Mouse (Mus musculus) fat pad, adult 2 months (tissue): Measurements from ENCODE around the gene Yrdc.
A peak's percentile ranks its signal among the peaks of the same experiment; 100 is the strongest.

Source experiments
- DNase-seq: peaks from one replicate; pipeline ENCODE4 v3.0.0-alpha.2; 2011; ENCODE audit warnings: low read depth, low spot score; ENCODE audit errors: extremely low read depth

Gene Yrdc

GRCm38 (mm10) chr4:124850261-124850913 is at the start of gene Yrdc:
Gene Yrdc, plus strand, starts transcription at chr4:124850679.
- DNase-seq, result no peak

GRCm38 (mm10) chr4:124801552-124802308 is 48.7 kb upstream of the Yrdc start, which contains the start of gene Mtf1:
Gene Mtf1, plus strand, starts transcription at chr4:124802104.
- no peak for DNase-seq

DNA sequence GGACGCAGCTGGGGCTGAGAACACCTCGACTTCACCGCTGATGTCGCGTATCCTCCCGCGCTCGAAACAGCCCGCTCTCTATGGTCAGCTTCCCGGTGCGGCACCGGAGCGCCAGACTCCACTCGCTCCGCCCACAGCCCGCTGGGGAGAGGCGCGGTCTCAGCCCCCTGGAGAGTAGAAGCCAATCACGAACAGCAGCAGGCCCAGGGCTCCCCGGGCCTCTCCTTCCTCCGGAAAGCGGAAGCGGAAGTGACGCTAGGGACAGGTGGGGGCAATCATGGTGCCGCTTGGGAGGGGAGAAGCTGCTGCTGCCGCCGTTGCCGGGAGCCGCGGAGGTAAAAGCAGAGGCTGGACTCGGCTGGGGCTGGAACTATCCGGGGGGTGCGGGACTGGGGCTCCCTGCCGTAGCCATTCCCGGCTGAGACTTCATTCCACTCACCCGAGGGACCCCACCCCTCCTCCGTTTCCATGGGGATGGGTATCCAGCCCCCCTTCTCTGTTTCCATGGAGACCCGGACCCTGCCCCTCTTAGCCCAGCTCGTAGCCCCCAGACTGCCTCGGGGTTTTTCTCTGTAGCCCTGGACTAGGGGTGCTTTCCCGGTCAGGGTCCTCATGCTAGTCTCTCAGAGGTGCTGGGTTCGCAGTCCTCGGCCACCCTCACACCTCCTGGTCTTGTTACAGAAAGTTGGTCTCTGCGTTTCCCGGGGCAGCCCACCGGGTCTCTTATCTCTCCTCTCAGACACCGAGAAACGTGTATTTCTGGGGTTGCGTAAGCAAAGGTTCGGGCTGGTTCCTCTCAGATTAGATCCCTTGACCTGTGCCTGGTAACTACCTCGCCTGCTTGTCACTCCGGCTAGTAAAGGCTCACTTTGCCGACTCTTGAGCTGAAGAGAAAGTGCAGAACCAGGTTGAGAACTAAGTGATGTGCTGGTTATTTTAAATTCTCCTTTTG is 47.9 kb upstream of the Yrdc start:
- DNase-seq, result no peak

GRCm38 (mm10) chr4:124803406-124803805 is 47.1 kb upstream of the Yrdc start:
- DNase-seq, result no peak

DNA sequence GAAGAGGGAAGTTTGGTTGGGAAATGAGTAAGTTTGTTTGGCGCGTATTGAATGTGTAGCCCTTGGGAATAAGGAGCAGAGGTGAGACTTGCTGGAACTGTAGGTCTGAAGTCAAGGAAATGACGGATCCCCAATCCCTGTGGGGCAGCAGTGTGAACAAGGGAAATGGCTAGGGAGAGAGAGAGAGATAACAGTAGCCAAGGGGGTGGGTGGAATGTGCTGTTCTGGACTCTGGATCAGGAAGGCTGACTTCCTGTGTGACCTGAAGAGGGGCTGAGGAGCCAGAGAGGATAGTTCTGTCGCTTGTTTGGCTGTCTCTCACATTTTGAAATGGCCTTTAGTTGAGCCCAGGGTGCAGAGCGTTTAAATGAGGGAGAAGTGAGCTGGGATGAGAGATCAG is 42.0 kb upstream of the Yrdc start:
- no peak for DNase-seq

- DNase-seq, result no peak
Measured at GRCm38 (mm10) chr4:124809136-124809883, 41.2 kb upstream of the Yrdc start.

- DNase-seq, result peak; percentile 71
Measured at GRCm38 (mm10) chr4:124810056-124810455, 40.4 kb upstream of the Yrdc start.

DNA sequence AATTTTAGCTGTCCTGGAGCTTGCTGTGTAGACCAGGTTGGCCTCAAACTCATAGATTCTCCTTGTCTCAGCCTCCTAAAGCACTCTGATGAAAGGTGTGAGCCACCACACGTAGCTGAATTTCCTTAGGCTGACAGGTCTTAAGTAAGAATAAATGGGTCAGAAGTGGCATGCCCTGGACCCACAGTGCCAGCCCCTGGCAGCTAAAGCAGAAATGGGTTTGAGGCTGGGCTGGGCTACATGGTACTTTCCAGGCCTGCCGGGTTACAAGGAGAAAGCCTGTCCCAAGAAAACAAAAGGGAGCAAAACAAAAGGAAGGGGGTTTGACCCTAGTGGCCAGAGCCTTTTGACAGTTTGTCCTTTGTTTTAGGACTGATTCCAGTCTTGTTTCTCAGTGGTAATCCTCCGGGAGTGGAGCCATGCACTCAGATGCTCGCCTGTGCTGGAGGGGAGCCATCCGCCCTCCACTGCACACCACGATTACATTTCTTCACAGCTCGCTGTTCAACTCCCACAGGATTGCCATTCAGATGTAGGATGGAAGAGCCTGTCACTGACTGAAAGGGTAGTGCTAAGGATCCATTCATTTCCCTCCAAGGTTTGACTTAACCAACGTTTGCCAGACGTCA is 39.0 kb upstream of the Yrdc start:
- peak; percentile 66 for DNase-seq

- no peak for DNase-seq
Measured at GRCm38 (mm10) chr4:124815901-124816300, 34.6 kb upstream of the Yrdc start.

- DNase-seq, result no peak
Measured at GRCm38 (mm10) chr4:124817803-124818202, 32.7 kb upstream of the Yrdc start.

DNA sequence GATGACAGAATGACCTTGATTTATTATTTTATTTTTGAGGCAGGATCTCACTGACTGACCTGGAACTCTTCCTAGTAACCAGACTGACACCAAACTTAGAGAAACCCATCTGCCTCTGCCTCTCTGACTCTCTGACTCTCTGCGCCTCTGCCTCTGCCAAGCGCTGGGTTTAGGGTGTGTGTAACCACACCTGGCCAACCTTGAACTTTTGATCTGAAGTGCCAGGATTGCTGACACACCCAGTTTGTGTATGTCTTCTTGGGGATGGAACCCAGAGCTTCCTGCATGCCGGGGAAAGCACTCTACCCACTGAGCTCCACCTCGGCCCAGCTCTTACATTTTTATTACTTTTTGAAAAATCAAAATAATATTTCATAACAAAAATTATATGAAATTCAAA is 31.6 kb upstream of the Yrdc start:
- no peak for DNase-seq

DNA sequence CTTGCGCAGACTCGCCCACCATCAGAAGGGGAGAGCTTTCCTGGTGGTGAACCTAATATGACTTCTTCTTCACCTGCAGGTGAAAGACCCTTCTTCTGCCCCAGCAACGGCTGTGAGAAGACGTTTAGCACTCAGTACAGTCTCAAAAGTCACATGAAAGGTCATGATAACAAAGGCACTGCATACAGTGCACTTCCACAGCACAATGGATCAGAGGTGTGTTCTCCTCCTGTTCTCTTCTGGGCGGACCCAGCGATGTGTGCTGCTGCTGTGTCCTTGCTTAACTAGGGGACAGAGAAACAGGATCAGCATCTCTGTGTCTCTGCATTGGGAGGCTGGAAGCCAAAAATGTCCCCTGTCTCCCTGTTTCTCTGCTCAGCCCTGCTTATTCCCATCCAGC is 25.5 kb upstream of the Yrdc start:
- DNase-seq, result no peak

DNA sequence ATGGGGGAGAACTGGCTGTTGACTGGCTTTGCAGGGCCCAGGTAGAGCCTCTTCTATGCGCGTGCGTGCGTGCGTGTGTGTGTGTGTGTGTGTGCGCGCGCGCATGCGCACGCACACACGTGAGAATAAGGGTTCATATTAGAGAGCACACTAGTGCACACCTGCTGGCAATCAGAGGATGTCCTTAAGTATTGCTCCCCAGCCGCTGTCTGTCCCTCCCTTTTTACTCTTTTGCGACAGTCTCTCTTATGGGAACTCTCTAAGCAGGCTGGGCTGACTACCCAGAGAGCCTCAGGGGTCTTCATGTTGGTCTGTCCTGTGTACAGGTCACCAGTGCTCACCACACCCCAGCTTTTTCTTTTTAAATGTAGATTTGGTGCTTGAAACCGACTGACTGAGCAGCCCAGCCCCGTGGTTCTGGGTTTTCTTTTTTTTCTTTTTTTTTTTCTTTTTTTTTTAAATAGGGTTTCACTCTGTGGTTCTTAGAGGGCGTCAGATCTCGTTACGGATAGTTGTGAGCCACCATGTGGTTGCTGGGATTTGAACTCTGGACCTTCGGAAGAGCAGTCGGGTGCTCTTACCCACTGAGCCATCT is 25.0 kb upstream of the Yrdc start:
- no peak for DNase-seq

DNA sequence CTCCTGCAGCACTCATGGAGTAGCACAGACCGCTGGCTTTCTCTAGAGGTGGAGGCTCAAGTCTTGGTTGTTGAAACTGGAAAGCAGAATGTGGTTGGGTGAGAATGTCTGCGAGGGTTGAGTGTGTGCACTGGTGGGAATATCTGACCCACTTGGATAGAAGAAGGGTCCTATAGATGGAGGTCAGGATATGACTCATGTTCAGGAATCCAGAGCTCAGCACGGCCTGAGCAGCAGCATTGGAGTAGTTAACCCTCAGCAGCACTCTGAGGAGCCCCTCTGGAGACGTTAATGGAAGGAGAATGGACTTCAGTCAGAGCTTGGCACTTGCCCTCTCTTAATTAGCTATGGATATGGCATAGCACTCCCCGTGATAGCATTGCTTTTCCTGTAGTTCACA is 20.8 kb upstream of the Yrdc start:
- DNase-seq, result no peak

- DNase-seq, result no peak
Measured at GRCm38 (mm10) chr4:124832796-124833195, 17.7 kb upstream of the Yrdc start.

DNA sequence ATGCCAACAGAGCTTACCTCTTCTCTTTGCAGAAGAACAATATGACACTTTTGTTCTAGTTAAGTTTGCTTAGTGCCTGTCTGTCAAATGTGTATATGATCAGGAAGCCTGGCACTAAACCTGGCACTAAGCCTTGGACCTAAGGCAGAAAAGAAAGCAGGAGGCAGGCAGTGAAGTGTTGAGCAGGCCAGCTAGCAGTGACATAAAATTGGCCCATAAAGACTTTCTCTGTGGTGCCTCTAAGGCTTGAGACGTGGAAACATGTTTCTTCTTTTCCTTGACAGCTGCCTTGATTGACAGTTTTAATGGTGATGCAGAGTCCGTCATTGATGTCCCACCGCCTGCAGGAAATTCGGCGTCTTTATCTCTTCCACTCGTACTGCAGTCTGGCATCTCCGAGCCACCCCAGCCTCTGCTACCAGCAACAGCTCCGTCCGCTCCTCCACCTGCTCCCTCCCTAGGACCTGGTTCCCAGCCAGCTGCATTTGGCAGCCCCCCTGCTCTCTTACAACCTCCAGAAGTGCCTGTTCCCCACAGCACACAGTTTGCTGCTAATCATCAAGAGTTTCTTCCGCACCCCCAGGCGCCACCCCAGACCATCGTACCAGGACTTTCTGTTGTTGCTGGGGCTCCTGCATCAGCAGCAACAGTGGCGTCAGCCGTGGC is 12.3 kb upstream of the Yrdc start:
- no peak for DNase-seq

DNA sequence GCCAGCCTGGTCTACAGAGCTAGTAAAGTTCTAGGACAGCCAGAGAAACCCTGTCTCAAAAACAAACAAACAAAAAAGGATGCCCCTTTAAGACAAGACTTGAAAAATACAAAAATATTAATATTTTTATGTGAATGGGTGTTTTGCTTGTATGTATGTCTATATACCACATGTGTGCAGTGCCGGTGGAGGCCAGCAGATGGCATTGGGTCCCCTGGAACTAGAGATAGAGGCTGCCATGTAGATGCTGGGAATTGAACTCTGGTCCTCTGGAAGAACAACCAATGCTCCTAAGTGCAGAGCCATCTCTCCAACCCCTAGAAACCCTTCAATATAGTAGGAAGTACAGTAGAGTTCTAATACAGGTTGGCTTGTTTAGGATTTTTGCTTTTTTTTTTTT is 9.5 kb upstream of the Yrdc start:
- DNase-seq, result no peak

GRCm38 (mm10) chr4:124843493-124843892 is 7.0 kb upstream of the Yrdc start:
- no peak for DNase-seq

DNA sequence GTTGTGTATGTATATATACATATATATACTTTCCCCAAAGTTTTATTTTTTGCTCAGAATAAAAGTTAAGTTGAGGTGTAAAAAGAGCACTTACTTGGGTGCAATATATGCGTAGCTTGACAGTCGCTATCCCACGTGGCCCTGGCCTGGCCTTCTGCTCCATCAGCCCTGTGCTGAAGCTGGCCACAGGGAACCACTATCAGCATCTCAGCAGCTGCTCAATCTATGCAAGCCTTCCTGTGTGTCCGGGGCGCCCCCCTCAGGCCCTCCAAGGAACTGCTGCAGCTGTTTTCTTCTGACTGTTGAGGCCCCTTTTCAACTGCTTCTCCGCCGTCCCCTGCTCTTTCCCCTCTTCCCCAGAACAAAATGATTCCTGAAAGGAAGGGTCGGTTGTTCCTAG is 2.9 kb upstream of the Yrdc start:
- no peak for DNase-seq
